Mouse (Mus musculus) liver, embryonic 13.5 days (tissue): ENCODE measurements around the gene Hip1r. TPM values are rescaled to one million over a fixed set of nuclear protein-coding genes. Genes with fewer than 3 reads are reported as not detected.
A peak's percentile ranks its signal among the peaks of the same experiment; 100 is the strongest.

Experiments
- ATAC-seq: fragments of 200-750 bp; cut with Nextera tagmentation; 2 replicates; pipeline ENCODE4 v1.8.0; 2017; ENCODE audit warnings: low read depth, mild to moderate bottlenecking, moderate number of reproducible peaks, moderate library complexity
- DNase-seq: peaks from one replicate; pipeline ENCODE4 v3.0.0; 2022
- H3K27ac ChIP-seq: fragments of 300-500 bp; sonication (generic); 2 replicates; pipeline ENCODE4 v1.5.1; 2015; ENCODE audit warnings: moderate library complexity, mild to moderate bottlenecking, inconsistent platforms
- H3K27me3 ChIP-seq: fragments of 300-500 bp; sonication (generic); 2 replicates; pipeline ENCODE4 v1.6.1; 2015; ENCODE audit warnings: mild to moderate bottlenecking, inconsistent platforms
- H3K36me3 ChIP-seq: fragments of 300-500 bp; sonication (generic); 2 replicates; pipeline ENCODE4 v1.6.1; 2015; ENCODE audit warnings: mild to moderate bottlenecking, inconsistent platforms
- H3K4me1 ChIP-seq: fragments of 300-500 bp; sonication (generic); replicated peaks from 2 replicates; pipeline ENCODE4 v1.6.1; 2015; ENCODE audit warnings: inconsistent platforms
- H3K4me2 ChIP-seq: fragments of 300-500 bp; sonication (generic); 2 replicates; pipeline ENCODE4 v1.6.1; 2015; ENCODE audit warnings: inconsistent platforms, mild to moderate bottlenecking, moderate library complexity
- H3K4me3 ChIP-seq: fragments of 300-500 bp; sonication (generic); replicated peaks from 2 replicates; pipeline ENCODE4 v1.5.1; 2015; ENCODE audit warnings: mild to moderate bottlenecking, inconsistent platforms
- H3K9ac ChIP-seq: fragments of 300-500 bp; sonication (generic); 2 replicates; pipeline ENCODE4 v1.6.1; 2015; ENCODE audit warnings: mild to moderate bottlenecking, inconsistent platforms
- H3K9me3 ChIP-seq: fragments of 300-500 bp; sonication (generic); replicated peaks from 2 replicates; pipeline ENCODE4 v1.6.1; 2016; ENCODE audit warnings: inconsistent platforms
- WGBS: fragments of 180-500 bp; shearing (Covaris S2); methylation state at CpG from one replicate; pipeline ENCODE4 v1.1.7; 2015; ENCODE audit not compliant: insufficient replicate concordance; 5-methylcytosine and 5-hydroxymethylcytosine counted together
- polyA plus RNA-seq: library from polyadenylated mRNA; unstranded; fragments of >200 nt; fragmentation: Nextera tagmentation; extraction: Ambion mirVana; gene quantifications from 2 replicates; pipeline ENCODE4 v1.2.1, GENCODE M21; 2015

Gene Hip1r
- polyA plus RNA-seq, 1 experiment from 2014 or later: 11.3 TPM

- no peak for ATAC-seq
Measured at GRCm38 (mm10) chr5:123997811-123998210, 24.4 kb downstream of the Hip1r start.

GRCm38 (mm10) chr5:123998370-123998769, 24.9 kb downstream of the Hip1r start:
- DNase-seq: no peak
- H3K4me1 ChIP-seq: peaks cover 39% of the 10 kb centered on the region
- no peak overlapping the region for H3K4me3 ChIP-seq
- H3K4me2 ChIP-seq: no peak overlapping the region
- no peak overlapping the region for H3K27ac ChIP-seq
- ATAC-seq: peak; percentile 26; the same call in 1 of the 2 replicates
- H3K9ac ChIP-seq: no peak overlapping the region
- 29% methylated on average over 10 of the region's 10 CpGs for WGBS
- H3K36me3 ChIP-seq: peaks cover 54% of the 10 kb centered on the region
- H3K9me3 ChIP-seq: no peaks in the 10 kb centered on the region
- H3K27me3 ChIP-seq: no peaks in the 10 kb centered on the region

More at GRCm38 (mm10) chr5:123997811-123998210, 24.4 kb downstream of the Hip1r start:
- Histone ChIP-seq H3K4me2 (no peak overlapping the region), H3K4me1 (peaks cover 36% of the 10 kb centered on the region), H3K27ac (no peak overlapping the region), H3K36me3 (peaks cover 49% of the 10 kb centered on the region), H3K9me3 (no peaks in the 10 kb centered on the region), H3K4me3 (no peak overlapping the region), H3K9ac (no peak overlapping the region), H3K27me3 (no peaks in the 10 kb centered on the region)
- 85% methylated on average over 16 of the region's 16 CpGs for WGBS
- no peak for DNase-seq

- peak; percentile 60 for ATAC-seq
- H3K27me3 ChIP-seq: no peaks in the 10 kb centered on the region
- no peak overlapping the region for H3K4me2 ChIP-seq
- DNase-seq: peak; percentile 79
- peaks cover 73% of the 10 kb centered on the region for H3K36me3 ChIP-seq
- no peak overlapping the region for H3K4me3 ChIP-seq
- 0 out of 2 replicates have a peak overlapping the region, but pooled peaks have one; percentile 14 for H3K27ac ChIP-seq
- H3K9me3 ChIP-seq: no peaks in the 10 kb centered on the region
- H3K4me1 ChIP-seq: peaks cover 40% of the 10 kb centered on the region
- H3K9ac ChIP-seq: no peak overlapping the region
- 13% methylated on average over 7 of the region's 7 CpGs for WGBS
Measured at GRCm38 (mm10) chr5:124000824-124001223, 27.4 kb downstream of the Hip1r start.

GRCm38 (mm10) chr5:124001274-124001673, 27.8 kb downstream of the Hip1r start:
- peak overlapping the region; percentile 14; the same call in 1 of the 2 replicates for H3K27ac ChIP-seq
- H3K4me2 ChIP-seq: no peak overlapping the region
- H3K4me1 ChIP-seq: peaks cover 40% of the 10 kb centered on the region
- no peak for DNase-seq
- peaks cover 73% of the 10 kb centered on the region for H3K36me3 ChIP-seq
- no peak overlapping the region for H3K9ac ChIP-seq
- WGBS: 47% methylated on average over 9 of the region's 9 CpGs
- H3K27me3 ChIP-seq: no peaks in the 10 kb centered on the region
- 0 out of 2 replicates have a peak, but pooled peaks have one; percentile 3 for ATAC-seq
- H3K4me3 ChIP-seq: no peak overlapping the region
- no peaks in the 10 kb centered on the region for H3K9me3 ChIP-seq

- WGBS: 82% methylated on average over 2 of the region's 2 CpGs
- Histone ChIP-seq H3K36me3 (peaks cover 74% of the 10 kb centered on the region), H3K27ac (peak overlapping the region; percentile 24), H3K27me3 (no peaks in the 10 kb centered on the region), H3K9ac (no peak overlapping the region), H3K4me2 (no peak overlapping the region), H3K4me1 (peaks cover 34% of the 10 kb centered on the region), H3K9me3 (no peaks in the 10 kb centered on the region), H3K4me3 (no peak overlapping the region)
- ATAC-seq (no peak), DNase-seq (no peak)
Measured at GRCm38 (mm10) chr5:124002876-124003275, 29.4 kb downstream of the Hip1r start.

- 70% methylated on average over 4 of the region's 4 CpGs for WGBS
- no peak for DNase-seq
- peak overlapping the region; percentile 24; the same call in 1 of the 2 replicates for H3K27ac ChIP-seq
Measured at GRCm38 (mm10) chr5:124003375-124003774, 29.9 kb downstream of the Hip1r start.

GRCm38 (mm10) chr5:124004356-124005150, 31.1 kb downstream of the Hip1r start:
- Histone ChIP-seq H3K27ac (peak overlapping the region; percentile 15; the same call in 1 of the 2 replicates), H3K4me3 (no peak overlapping the region), H3K27me3 (no peaks in the 10 kb centered on the region), H3K9ac (no peak overlapping the region), H3K9me3 (no peaks in the 10 kb centered on the region), H3K4me2 (no peak overlapping the region), H3K4me1 (peaks cover 31% of the 10 kb centered on the region), H3K36me3 (peaks cover 86% of the 10 kb centered on the region)
- DNase-seq (no peak), ATAC-seq (peak; percentile 29)
- WGBS: 82% methylated on average over 17 of the region's 17 CpGs

More at GRCm38 (mm10) chr5:124003375-124003774, 29.9 kb downstream of the Hip1r start:
- Histone ChIP-seq H3K36me3 (peaks cover 79% of the 10 kb centered on the region), H3K27me3 (no peaks in the 10 kb centered on the region), H3K4me2 (no peak overlapping the region), H3K9me3 (no peaks in the 10 kb centered on the region), H3K4me1 (peaks cover 29% of the 10 kb centered on the region), H3K9ac (no peak overlapping the region), H3K4me3 (no peak overlapping the region)
- ATAC-seq: no peak

GRCm38 (mm10) chr5:124005151-124005500, 31.7 kb downstream of the Hip1r start:
- no peak overlapping the region for H3K9ac ChIP-seq
- ATAC-seq: no peak
- no peaks in the 10 kb centered on the region for H3K9me3 ChIP-seq
- H3K36me3 ChIP-seq: peaks cover 86% of the 10 kb centered on the region
- peaks cover 36% of the 10 kb centered on the region for H3K4me1 ChIP-seq
- DNase-seq: no peak
- WGBS: 91% methylated on average over 15 of the region's 15 CpGs
- no peaks in the 10 kb centered on the region for H3K27me3 ChIP-seq
- no peak overlapping the region for H3K27ac ChIP-seq
- no peak overlapping the region for H3K4me3 ChIP-seq
- H3K4me2 ChIP-seq: no peak overlapping the region

GRCm38 (mm10) chr5:124005591-124005990, 32.2 kb downstream of the Hip1r start:
- H3K4me2 ChIP-seq: no peak overlapping the region
- no peaks in the 10 kb centered on the region for H3K9me3 ChIP-seq
- H3K27me3 ChIP-seq: no peaks in the 10 kb centered on the region
- H3K27ac ChIP-seq: no peak overlapping the region
- H3K9ac ChIP-seq: no peak overlapping the region
- DNase-seq (no peak), ATAC-seq (no peak)
- 82% methylated on average over 11 of the region's 11 CpGs for WGBS
- H3K4me3 ChIP-seq: no peak overlapping the region
- peaks cover 86% of the 10 kb centered on the region for H3K36me3 ChIP-seq
- H3K4me1 ChIP-seq: peaks cover 41% of the 10 kb centered on the region

GRCm38 (mm10) chr5:124006082-124006873, 32.9 kb downstream of the Hip1r start:
- Histone ChIP-seq H3K9ac (no peak overlapping the region), H3K9me3 (no peaks in the 10 kb centered on the region), H3K27ac (no peak overlapping the region), H3K4me1 (peaks cover 43% of the 10 kb centered on the region), H3K4me2 (no peak overlapping the region), H3K36me3 (peaks cover 86% of the 10 kb centered on the region), H3K4me3 (no peak overlapping the region), H3K27me3 (no peaks in the 10 kb centered on the region)
- ATAC-seq (no peak), DNase-seq (no peak)
- 82% methylated on average over 26 of the region's 26 CpGs for WGBS

GRCm38 (mm10) chr5:124006891-124007491, 33.6 kb downstream of the Hip1r start:
- Histone ChIP-seq H3K36me3 (peaks cover 81% of the 10 kb centered on the region), H3K27ac (no peak overlapping the region)
- 89% methylated on average over 17 of the region's 17 CpGs for WGBS

More at GRCm38 (mm10) chr5:124006891-124007491, 33.6 kb downstream of the Hip1r start:
- Histone ChIP-seq H3K9me3 (no peaks in the 10 kb centered on the region), H3K4me1 (peaks cover 50% of the 10 kb centered on the region), H3K4me2 (no peak overlapping the region), H3K4me3 (no peak overlapping the region), H3K9ac (no peak overlapping the region), H3K27me3 (no peaks in the 10 kb centered on the region)
- DNase-seq (no peak), ATAC-seq (no peak)
